Mouse (Mus musculus): ENCODE measurements around the gene P2rx5. TPM values are rescaled to one million over a fixed set of nuclear protein-coding genes. Genes with fewer than 3 reads are reported as not detected.
A peak's percentile ranks its signal among the peaks of the same experiment; 100 is the strongest.

Gene P2rx5
- total RNA-seq, 1 experiment = 1.7 TPM

- H3K4me1 ChIP-seq (ENCODE audit: control insufficient read depth in 2 of 2, insufficient read depth in 2 of 2, low read length in 2 of 2, poor library complexity in 1 of 2) = peaks cover 5 to 24% of the 10 kb centered on the region in 2 experiments
- no peak overlapping the region; the same call in 1 of the 2 replicates for H3K9ac ChIP-seq (ENCODE audit: insufficient read depth, low read depth, low read length, poor library complexity, severe bottlenecking)
- H3K27ac ChIP-seq (ENCODE audit: insufficient read depth, low read depth, low read length, poor library complexity, severe bottlenecking) = peak overlapping the region; percentile 33
- H3K4me3 ChIP-seq (ENCODE audit: insufficient read depth in 1 of 2, low read depth in 1 of 2, low read length in 2 of 2, poor library complexity in 1 of 2, severe bottlenecking in 1 of 2) = no peak overlapping the region; a peak in 1 of 4 replicates
- no peaks in the 10 kb centered on the region for H3K9me3 ChIP-seq (ENCODE audit: control insufficient read depth, insufficient read depth, low read depth, low read length)
- in situ Hi-C loops (cut with MboI; ENCODE audit: low sequenced_read_pairs in 2 of 2, unreplicated experiment in 2 of 2) = no loop called here
- no peaks in the 10 kb centered on the region for H3K36me3 ChIP-seq (ENCODE audit: control insufficient read depth, insufficient read depth, low read length, poor library complexity, severe bottlenecking)
- DNase-seq (ENCODE audit: low read depth, low spot score) = no peak
- TF ChIP-seq CHD2 (IDR thresholded peaks at IDR 0.05; ENCODE audit: low read depth, low read length) (no peak), MAFK (IDR thresholded peaks at IDR 0.05; ENCODE audit: insufficient read depth, low read depth, low read length) (no peak), ZNF384 (IDR thresholded peaks at IDR 0.05; ENCODE audit: low read depth, low read length) (no peak), HCFC1 (IDR thresholded peaks at IDR 0.05; ENCODE audit: borderline replicate concordance, insufficient read depth, low read length) (no peak), ZC3H11A (IDR thresholded peaks at IDR 0.05; ENCODE audit: borderline replicate concordance, low read depth, low read length) (no peak)
These were observed 12.0 kb upstream of the P2rx5 start for GRCm38 (mm10) chr11:73148209-73148608.

GRCm38 (mm10) chr11:73155071-73155470 is 5.2 kb upstream of the P2rx5 start:
- Histone ChIP-seq H3K4me1 (ENCODE audit: control insufficient read depth in 2 of 2, insufficient read depth in 2 of 2, low read length in 2 of 2, poor library complexity in 1 of 2) (no peaks in the 10 kb centered on the region), H3K9ac (ENCODE audit: insufficient read depth, low read depth, low read length, poor library complexity, severe bottlenecking) (no peak overlapping the region), H3K36me3 (ENCODE audit: control insufficient read depth, insufficient read depth, low read length, poor library complexity, severe bottlenecking) (no peaks in the 10 kb centered on the region), H3K27ac (ENCODE audit: insufficient read depth, low read depth, low read length, poor library complexity, severe bottlenecking) (no peak overlapping the region), H3K4me3 (ENCODE audit: insufficient read depth in 1 of 2, low read depth in 1 of 2, low read length in 2 of 2, poor library complexity in 1 of 2, severe bottlenecking in 1 of 2) (no peak overlapping the region), H3K9me3 (ENCODE audit: control insufficient read depth, insufficient read depth, low read depth, low read length) (no peaks in the 10 kb centered on the region)
- in situ Hi-C loops (cut with MboI; ENCODE audit: low sequenced_read_pairs in 2 of 2, unreplicated experiment in 2 of 2) = no loop called here
- DNase-seq (ENCODE audit: low read depth, low spot score) = no peak
- TF ChIP-seq HCFC1 (IDR thresholded peaks at IDR 0.05; ENCODE audit: borderline replicate concordance, insufficient read depth, low read length) (no peak), ZC3H11A (IDR thresholded peaks at IDR 0.05; ENCODE audit: borderline replicate concordance, low read depth, low read length) (no peak), MAFK (IDR thresholded peaks at IDR 0.05; ENCODE audit: insufficient read depth, low read depth, low read length) (no peak), CHD2 (IDR thresholded peaks at IDR 0.05; ENCODE audit: low read depth, low read length) (no peak), ZNF384 (IDR thresholded peaks at IDR 0.05; ENCODE audit: low read depth, low read length) (no peak)

- no peaks in the 10 kb centered on the region for H3K4me1 ChIP-seq (ENCODE audit: control insufficient read depth in 2 of 2, insufficient read depth in 2 of 2, low read length in 2 of 2, poor library complexity in 1 of 2)
- no peak overlapping the region for H3K27ac ChIP-seq (ENCODE audit: insufficient read depth, low read depth, low read length, poor library complexity, severe bottlenecking)
- no peaks in the 10 kb centered on the region for H3K36me3 ChIP-seq (ENCODE audit: control insufficient read depth, insufficient read depth, low read length, poor library complexity, severe bottlenecking)
- no peak overlapping the region for H3K9ac ChIP-seq (ENCODE audit: insufficient read depth, low read depth, low read length, poor library complexity, severe bottlenecking)
- peak overlapping the region; percentile 64 to 69 for H3K4me3 ChIP-seq (ENCODE audit: insufficient read depth in 1 of 2, low read depth in 1 of 2, low read length in 2 of 2, poor library complexity in 1 of 2, severe bottlenecking in 1 of 2)
- H3K9me3 ChIP-seq (ENCODE audit: control insufficient read depth, insufficient read depth, low read depth, low read length) = no peaks in the 10 kb centered on the region
- DNase-seq (ENCODE audit: low read depth, low spot score) = no peak
- TF ChIP-seq MAFK (IDR thresholded peaks at IDR 0.05; ENCODE audit: insufficient read depth, low read depth, low read length) (no peak), ZC3H11A (IDR thresholded peaks at IDR 0.05; ENCODE audit: borderline replicate concordance, low read depth, low read length) (no peak), ZNF384 (IDR thresholded peaks at IDR 0.05; ENCODE audit: low read depth, low read length) (no peak), HCFC1 (IDR thresholded peaks at IDR 0.05; ENCODE audit: borderline replicate concordance, insufficient read depth, low read length) (no peak), CHD2 (IDR thresholded peaks at IDR 0.05; ENCODE audit: low read depth, low read length) (no peak)
- in situ Hi-C loops (cut with MboI; ENCODE audit: low sequenced_read_pairs in 2 of 2, unreplicated experiment in 2 of 2) = no loop called here
These were observed 585 bp downstream of the P2rx5 start for GRCm38 (mm10) chr11:73160811-73161200.

GRCm38 (mm10) chr11:73161616-73162015 is 1.4 kb downstream of the P2rx5 start:
- in situ Hi-C loops (cut with MboI; ENCODE audit: low sequenced_read_pairs in 2 of 2, unreplicated experiment in 2 of 2) = no loop called here
- Histone ChIP-seq H3K9me3 (ENCODE audit: control insufficient read depth, insufficient read depth, low read depth, low read length) (no peaks in the 10 kb centered on the region), H3K36me3 (ENCODE audit: control insufficient read depth, insufficient read depth, low read length, poor library complexity, severe bottlenecking) (no peaks in the 10 kb centered on the region), H3K4me1 (ENCODE audit: control insufficient read depth in 2 of 2, insufficient read depth in 2 of 2, low read length in 2 of 2, poor library complexity in 1 of 2) (no peaks in the 10 kb centered on the region), H3K27ac (ENCODE audit: insufficient read depth, low read depth, low read length, poor library complexity, severe bottlenecking) (no peak overlapping the region), H3K9ac (ENCODE audit: insufficient read depth, low read depth, low read length, poor library complexity, severe bottlenecking) (no peak overlapping the region), H3K4me3 (ENCODE audit: insufficient read depth in 1 of 2, low read depth in 1 of 2, low read length in 2 of 2, poor library complexity in 1 of 2, severe bottlenecking in 1 of 2) (no peak overlapping the region)
- TF ChIP-seq ZC3H11A (IDR thresholded peaks at IDR 0.05; ENCODE audit: borderline replicate concordance, low read depth, low read length) = no peak
- no peak for TF ChIP-seq ZNF384 (IDR thresholded peaks at IDR 0.05; ENCODE audit: low read depth, low read length)
- no peak for TF ChIP-seq MAFK (IDR thresholded peaks at IDR 0.05; ENCODE audit: insufficient read depth, low read depth, low read length)
- no peak for TF ChIP-seq CHD2 (IDR thresholded peaks at IDR 0.05; ENCODE audit: low read depth, low read length)
- TF ChIP-seq HCFC1 (IDR thresholded peaks at IDR 0.05; ENCODE audit: borderline replicate concordance, insufficient read depth, low read length) = no peak
- no peak for DNase-seq (ENCODE audit: low read depth, low spot score)

- Histone ChIP-seq H3K36me3 (ENCODE audit: control insufficient read depth, insufficient read depth, low read length, poor library complexity, severe bottlenecking) (no peaks in the 10 kb centered on the region), H3K9me3 (ENCODE audit: control insufficient read depth, insufficient read depth, low read depth, low read length) (no peaks in the 10 kb centered on the region), H3K9ac (ENCODE audit: insufficient read depth, low read depth, low read length, poor library complexity, severe bottlenecking) (no peak overlapping the region), H3K27ac (ENCODE audit: insufficient read depth, low read depth, low read length, poor library complexity, severe bottlenecking) (no peak overlapping the region), H3K4me1 (ENCODE audit: control insufficient read depth in 2 of 2, insufficient read depth in 2 of 2, low read length in 2 of 2, poor library complexity in 1 of 2) (no peaks in the 10 kb centered on the region; a peak in 1 of 4 replicates), H3K4me3 (ENCODE audit: insufficient read depth in 1 of 2, low read depth in 1 of 2, low read length in 2 of 2, poor library complexity in 1 of 2, severe bottlenecking in 1 of 2) (no peak overlapping the region)
- in situ Hi-C loops (cut with MboI; ENCODE audit: low sequenced_read_pairs in 2 of 2, unreplicated experiment in 2 of 2) = no loop called here
- no peak for DNase-seq (ENCODE audit: low read depth, low spot score)
- TF ChIP-seq ZNF384 (IDR thresholded peaks at IDR 0.05; ENCODE audit: low read depth, low read length) (no peak), MAFK (IDR thresholded peaks at IDR 0.05; ENCODE audit: insufficient read depth, low read depth, low read length) (no peak), ZC3H11A (IDR thresholded peaks at IDR 0.05; ENCODE audit: borderline replicate concordance, low read depth, low read length) (no peak), HCFC1 (IDR thresholded peaks at IDR 0.05; ENCODE audit: borderline replicate concordance, insufficient read depth, low read length) (no peak), CHD2 (IDR thresholded peaks at IDR 0.05; ENCODE audit: low read depth, low read length) (no peak)
These were observed 2.1 kb downstream of the P2rx5 start for GRCm38 (mm10) chr11:73162284-73162683.

Measured in ES-E14 (cell line).